Mouse (Mus musculus): ENCODE measurements around the gene Shf. TPM values are rescaled to one million over a fixed set of nuclear protein-coding genes. Genes with fewer than 3 reads are reported as not detected.
"Not testable (repeated sequence)": the region's sequence is repeated elsewhere in the genome, so short reads cannot be mapped to it uniquely, and the experiment has no call there.

Shf gene
- polyA plus RNA-seq, 1 experiment from 2014 or later, result 12.0 TPM

GRCm38 (mm10) chr2:122354191-122354929 is 14.6 kb downstream of the Shf start:
- Histone ChIP-seq H3K27ac (no peak overlapping the region), H3K9ac (no peak overlapping the region), H3K4me1 (peaks cover 42% of the 10 kb centered on the region), H3K4me2 (no peak overlapping the region), H3K36me3 (replicated peaks) (0 out of 2 replicates have a peak, but pooled peaks cover 7% of the 10 kb centered on the region), H3K9me3 (no peaks in the 10 kb centered on the region), H3K4me3 (no peak overlapping the region), H3K27me3 (replicated peaks) (no peaks in the 10 kb centered on the region)
- WGBS, result 38% methylated on average over 12 of the region's 12 CpGs
- no peak for ATAC-seq (replicated peaks)

GRCm38 (mm10) chr2:122353765-122354164 is 15.2 kb downstream of the Shf start:
- Histone ChIP-seq H3K27me3 (replicated peaks) (no peaks in the 10 kb centered on the region), H3K36me3 (replicated peaks) (0 out of 2 replicates have a peak, but pooled peaks cover 7% of the 10 kb centered on the region), H3K4me2 (no peak overlapping the region), H3K4me1 (peaks cover 48% of the 10 kb centered on the region), H3K27ac (0 out of 2 replicates have a peak overlapping the region, but pooled peaks have one; percentile 43), H3K9me3 (no peaks in the 10 kb centered on the region), H3K4me3 (no peak overlapping the region), H3K9ac (no peak overlapping the region)
- WGBS, result 78% methylated on average over 8 of the region's 8 CpGs
- no peak for ATAC-seq (replicated peaks)

GRCm38 (mm10) chr2:122352992-122353391 is 16.0 kb downstream of the Shf start:
- H3K4me1 ChIP-seq, result peaks cover 52% of the 10 kb centered on the region
- H3K27ac ChIP-seq, result peak overlapping the region; percentile 43; the same call in 1 of the 2 replicates

GRCm38 (mm10) chr2:122351931-122352329 is 17.0 kb downstream of the Shf start:
- H3K27ac ChIP-seq, result peak overlapping the region; percentile 82
- no peak overlapping the region for H3K4me3 ChIP-seq
- ATAC-seq (replicated peaks), result peak; percentile 13; the same call in 1 of the 2 replicates
- no peak overlapping the region for H3K4me2 ChIP-seq
- 0 out of 2 replicates have a peak, but pooled peaks cover 3% of the 10 kb centered on the region for H3K36me3 ChIP-seq (replicated peaks)
- 6% methylated on average over 4 of the region's 4 CpGs for WGBS
- H3K27me3 ChIP-seq (replicated peaks), result no peaks in the 10 kb centered on the region
- H3K9ac ChIP-seq, result no peak overlapping the region
- H3K9me3 ChIP-seq, result no peaks in the 10 kb centered on the region
- H3K4me1 ChIP-seq, result peaks cover 56% of the 10 kb centered on the region

More at GRCm38 (mm10) chr2:122352992-122353391, 16.0 kb downstream of the Shf start:
- 84% methylated on average over 6 of the region's 6 CpGs for WGBS
- no peaks in the 10 kb centered on the region for H3K9me3 ChIP-seq
- H3K27me3 ChIP-seq (replicated peaks), result no peaks in the 10 kb centered on the region
- H3K36me3 ChIP-seq (replicated peaks), result 0 out of 2 replicates have a peak, but pooled peaks cover 7% of the 10 kb centered on the region
- H3K4me2 ChIP-seq, result no peak overlapping the region
- ATAC-seq (replicated peaks), result no peak
- no peak overlapping the region for H3K9ac ChIP-seq
- H3K4me3 ChIP-seq, result no peak overlapping the region

- Histone ChIP-seq H3K27ac (peak overlapping the region; percentile 82), H3K4me2 (no peak overlapping the region), H3K9ac (no peak overlapping the region), H3K9me3 (no peaks in the 10 kb centered on the region), H3K4me1 (peaks cover 56% of the 10 kb centered on the region), H3K27me3 (replicated peaks) (no peaks in the 10 kb centered on the region), H3K36me3 (replicated peaks) (0 out of 2 replicates have a peak, but pooled peaks cover 3% of the 10 kb centered on the region), H3K4me3 (no peak overlapping the region)
- no peak for ATAC-seq (replicated peaks)
- WGBS, result 55% methylated on average over 5 of the region's 5 CpGs
These were observed 17.6 kb downstream of the Shf start for GRCm38 (mm10) chr2:122351156-122351930.

- H3K4me2 ChIP-seq, result peak overlapping the region; percentile 78
- WGBS, result 9% methylated on average over 14 of the region's 14 CpGs
- H3K4me3 ChIP-seq, result peak overlapping the region; percentile 48
- H3K36me3 ChIP-seq (replicated peaks), result no peaks in the 10 kb centered on the region
- H3K4me1 ChIP-seq, result peaks cover 51% of the 10 kb centered on the region
- no peaks in the 10 kb centered on the region for H3K27me3 ChIP-seq (replicated peaks)
- no peaks in the 10 kb centered on the region for H3K9me3 ChIP-seq
- peak; percentile 65 for ATAC-seq (replicated peaks)
- peak overlapping the region; percentile 99 for H3K27ac ChIP-seq
- peak overlapping the region; percentile 79 for H3K9ac ChIP-seq
These were observed 19.7 kb downstream of the Shf start for GRCm38 (mm10) chr2:122349136-122349785.

GRCm38 (mm10) chr2:122348531-122349131 is 20.3 kb downstream of the Shf start:
- Histone ChIP-seq H3K27me3 (replicated peaks) (no peaks in the 10 kb centered on the region), H3K4me1 (peaks cover 44% of the 10 kb centered on the region)
- WGBS, result under 1% methylated on average over 63 of the region's 63 CpGs

GRCm38 (mm10) chr2:122347257-122347656 is 21.7 kb downstream of the Shf start:
- no peak overlapping the region for H3K4me3 ChIP-seq
- no peaks in the 10 kb centered on the region for H3K9me3 ChIP-seq
- H3K36me3 ChIP-seq (replicated peaks), result no peaks in the 10 kb centered on the region
- WGBS, result 89% methylated on average over 3 of the region's 3 CpGs
- no peaks in the 10 kb centered on the region for H3K27me3 ChIP-seq (replicated peaks)
- no peak overlapping the region for H3K4me2 ChIP-seq
- H3K4me1 ChIP-seq, result peaks cover 33% of the 10 kb centered on the region
- no peak overlapping the region for H3K27ac ChIP-seq
- ATAC-seq (replicated peaks), result no peak
- H3K9ac ChIP-seq, result no peak overlapping the region

More at GRCm38 (mm10) chr2:122348531-122349131, 20.3 kb downstream of the Shf start:
- H3K9me3 ChIP-seq, result no peaks in the 10 kb centered on the region
- peak overlapping the region; percentile 48 for H3K4me3 ChIP-seq
- peak overlapping the region; percentile 79 for H3K9ac ChIP-seq
- peak; percentile 83 for ATAC-seq (replicated peaks)
- peak overlapping the region; percentile 99 for H3K27ac ChIP-seq
- H3K36me3 ChIP-seq (replicated peaks), result no peaks in the 10 kb centered on the region
- H3K4me2 ChIP-seq, result peak overlapping the region; percentile 78

- H3K27me3 ChIP-seq (replicated peaks); ATAC-seq (replicated peaks); H3K27ac ChIP-seq; H3K9ac ChIP-seq; H3K4me3 ChIP-seq; H3K36me3 ChIP-seq (replicated peaks); H3K9me3 ChIP-seq; H3K4me2 ChIP-seq: not testable (repeated sequence)
- 92% methylated on average over 6 of the region's 6 CpGs for WGBS
- peaks cover 22% of the 10 kb centered on the region for H3K4me1 ChIP-seq
These were observed 22.8 kb downstream of the Shf start for GRCm38 (mm10) chr2:122346164-122346563.

- Histone ChIP-seq H3K27me3 (replicated peaks) (no peaks in the 10 kb centered on the region), H3K27ac (no peak overlapping the region), H3K36me3 (replicated peaks) (no peaks in the 10 kb centered on the region), H3K4me3 (no peak overlapping the region), H3K4me1 (peaks cover 21% of the 10 kb centered on the region), H3K9me3 (no peaks in the 10 kb centered on the region), H3K4me2 (no peak overlapping the region), H3K9ac (no peak overlapping the region)
- WGBS, result 82% methylated on average over 6 of the region's 6 CpGs
- no peak for ATAC-seq (replicated peaks)
These were observed 23.7 kb downstream of the Shf start for GRCm38 (mm10) chr2:122345106-122345893.

- peak; percentile 49; the same call in 1 of the 2 replicates for ATAC-seq (replicated peaks)
- no peaks in the 10 kb centered on the region for H3K9me3 ChIP-seq
- no peaks in the 10 kb centered on the region for H3K4me1 ChIP-seq
- H3K4me3 ChIP-seq, result peak overlapping the region; percentile 16
- H3K9ac ChIP-seq, result no peak overlapping the region
- peak overlapping the region; percentile 27; the same call in 1 of the 2 replicates for H3K4me2 ChIP-seq
- no peaks in the 10 kb centered on the region for H3K36me3 ChIP-seq (replicated peaks)
- H3K27me3 ChIP-seq (replicated peaks), result no peaks in the 10 kb centered on the region
- H3K27ac ChIP-seq, result no peak overlapping the region
- 64% methylated on average over 21 of the region's 21 CpGs for WGBS
These were observed 31.7 kb downstream of the Shf start for GRCm38 (mm10) chr2:122337291-122337690.
